Mouse (Mus musculus) hindbrain, postnatal 0 days (tissue): ENCODE measurements around the gene Foxf1. TPM values are rescaled to one million over a fixed set of nuclear protein-coding genes. Genes with fewer than 3 reads are reported as not detected.
A peak's percentile ranks its signal among the peaks of the same experiment; 100 is the strongest.

Source experiments
- ATAC-seq: fragments of 200-750 bp; cut with Nextera tagmentation; 2 replicates; pipeline ENCODE4 v1.8.0; 2017; ENCODE audit warnings: mild to moderate bottlenecking, moderate TSS enrichment, moderate library complexity
- DNase-seq: peaks from one replicate; pipeline ENCODE4 v3.0.0-alpha.2; 2015; ENCODE audit warnings: low spot score
- H3K27ac ChIP-seq: fragments of 300-500 bp; sonication (generic); 2 replicates; pipeline ENCODE4 v1.5.1; 2014; ENCODE audit warnings: mild to moderate bottlenecking
- H3K27me3 ChIP-seq: fragments of 300-500 bp; sonication (generic); 2 replicates; pipeline ENCODE4 v1.6.1; 2014; ENCODE audit warnings: low read length, mixed read lengths; ENCODE audit not compliant: insufficient read depth
- H3K36me3 ChIP-seq: fragments of 300-500 bp; sonication (generic); 2 replicates; pipeline ENCODE4 v1.6.1; 2014; ENCODE audit warnings: low read length, mixed read lengths; ENCODE audit not compliant: insufficient read depth
- H3K4me1 ChIP-seq: fragments of 300-500 bp; sonication (generic); 2 replicates; pipeline ENCODE4 v1.6.1; 2014; ENCODE audit warnings: antibody characterized with exemption, low read length, mixed read lengths; ENCODE audit not compliant: insufficient read depth
- H3K4me2 ChIP-seq: fragments of 300-500 bp; sonication (generic); 2 replicates; pipeline ENCODE4 v1.6.1; 2014; ENCODE audit warnings: low read depth, mild to moderate bottlenecking, low read length, moderate library complexity, mixed read lengths
- H3K4me3 ChIP-seq: fragments of 300-500 bp; sonication (generic); 2 replicates; pipeline ENCODE4 v1.5.1; 2014; ENCODE audit warnings: low read length
- H3K9ac ChIP-seq: fragments of 300-500 bp; sonication (generic); replicated peaks from 2 replicates; pipeline ENCODE4 v1.6.1; 2014; ENCODE audit warnings: mild to moderate bottlenecking, low read length, moderate library complexity, mixed read lengths
- H3K9me3 ChIP-seq: fragments of 300-500 bp; sonication (generic); 2 replicates; pipeline ENCODE4 v1.6.1; 2016; ENCODE audit warnings: low read length, mixed read lengths
- CTCF ChIP-seq: IDR thresholded peaks from 2 replicates; pipeline ENCODE4 v1.5.1; 2016; ENCODE audit warnings: antibody characterized with exemption, control low read depth, low read depth
- WGBS: fragments of 180-500 bp; shearing (Covaris S2); extraction: QIAGEN DNeasy Blood & Tissue Kit; methylation state at CpG from one replicate; pipeline ENCODE4 v1.1.7; 2014; 5-methylcytosine and 5-hydroxymethylcytosine counted together
- polyA plus RNA-seq: library from polyadenylated mRNA; unstranded; fragments of >200 nt; fragmentation: Nextera tagmentation; extraction: Ambion mirVana; gene quantifications from 2 replicates; pipeline ENCODE4 v1.2.1, GENCODE M21; 2015
- total RNA-seq: library from RNA; depleted of rRNA; stranded (reverse); fragments of >200 nt; gene quantifications from 2 replicates; pipeline ENCODE4 v1.2.3, GENCODE M21; 2014

The Foxf1 gene
- total and polyA plus RNA-seq, 2 experiments from 2014 or later = 1.4 to 1.9 TPM

GRCm38 (mm10) chr8:121124547-121125239, 40.5 kb downstream of the Foxf1 start:
- no peak overlapping the region for H3K27ac ChIP-seq
- TF ChIP-seq CTCF = no peak
- no peaks in the 10 kb centered on the region for H3K9me3 ChIP-seq
- H3K9ac ChIP-seq = no peak overlapping the region
- no peak for ATAC-seq
- under 1% methylated on average over 17 of the region's 17 CpGs for WGBS
- H3K36me3 ChIP-seq = no peaks in the 10 kb centered on the region
- H3K4me2 ChIP-seq = no peak overlapping the region; the same call in 1 of the 2 replicates
- H3K4me3 ChIP-seq = no peak overlapping the region
- peaks cover 3% of the 10 kb centered on the region; the same call in 1 of the 2 replicates for H3K4me1 ChIP-seq
- peaks cover 95% of the 10 kb centered on the region for H3K27me3 ChIP-seq
- DNase-seq = no peak

DNA sequence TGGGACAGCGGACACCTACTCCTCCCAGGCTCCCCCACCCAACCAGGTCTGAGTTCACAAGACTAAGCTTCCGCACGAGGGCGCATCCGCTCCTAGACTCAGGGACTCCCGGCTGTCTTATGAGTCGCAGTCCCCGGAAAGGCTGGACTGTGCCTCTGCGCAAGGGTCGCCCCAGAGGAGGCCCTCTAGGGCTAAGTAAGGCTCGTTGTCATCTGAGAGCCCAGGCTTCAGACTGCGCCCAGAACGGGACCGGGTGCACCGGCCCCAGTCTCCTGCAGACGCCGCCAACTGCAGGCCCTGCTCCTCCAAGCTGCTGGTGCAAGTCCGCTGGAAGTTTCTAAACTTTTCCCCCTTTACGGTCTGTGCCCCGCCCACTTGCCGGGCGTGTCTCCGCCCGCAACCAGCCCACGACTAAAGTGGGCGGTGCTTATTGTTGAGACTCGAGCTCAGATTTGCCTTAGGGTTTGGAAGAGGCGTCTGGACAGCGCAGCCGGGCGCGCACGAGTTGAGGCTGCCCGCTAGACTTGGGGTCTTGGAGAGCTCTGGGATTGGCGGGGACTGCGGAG, 41.2 kb downstream of the Foxf1 start:
- TF ChIP-seq CTCF = peak; percentile 61
- WGBS = under 1% methylated on average over 35 of the region's 36 CpGs
- Histone ChIP-seq H3K9me3 (no peaks in the 10 kb centered on the region), H3K27ac (no peak overlapping the region), H3K27me3 (peaks cover 95% of the 10 kb centered on the region), H3K4me1 (peaks cover 3% of the 10 kb centered on the region; the same call in 1 of the 2 replicates), H3K4me3 (peak overlapping the region; percentile 15), H3K36me3 (no peaks in the 10 kb centered on the region), H3K9ac (no peak overlapping the region), H3K4me2 (peak overlapping the region; percentile 39)
- DNase-seq (peak; percentile 85), ATAC-seq (peak; percentile 67; the same call in 1 of the 2 replicates)

DNA sequence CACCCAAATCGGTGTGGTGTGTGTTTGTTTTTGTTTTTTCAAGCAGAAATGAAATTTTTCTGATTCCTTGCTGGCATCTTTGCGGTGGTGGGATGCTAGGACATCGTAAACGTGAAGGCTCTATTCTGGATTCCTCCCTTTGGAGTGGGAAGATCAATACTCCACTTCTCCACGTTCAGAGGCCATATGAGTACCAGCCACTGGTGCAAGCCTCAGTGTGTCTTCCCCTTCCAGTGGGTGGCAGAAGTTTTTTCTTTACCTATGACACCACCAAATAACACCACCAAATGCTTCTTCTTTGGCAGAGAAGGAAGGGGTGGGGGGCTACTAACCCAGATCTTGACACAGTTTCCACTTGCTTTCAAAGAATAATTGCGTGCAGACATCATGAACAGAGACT, 42.0 kb downstream of the Foxf1 start:
- ATAC-seq (no peak), DNase-seq (no peak)
- no peak overlapping the region for H3K4me3 ChIP-seq
- peaks cover 97% of the 10 kb centered on the region for H3K27me3 ChIP-seq
- no peak overlapping the region for H3K27ac ChIP-seq
- WGBS = 5% methylated on average over 6 of the region's 6 CpGs
- peaks cover 3% of the 10 kb centered on the region; the same call in 1 of the 2 replicates for H3K4me1 ChIP-seq
- no peaks in the 10 kb centered on the region for H3K9me3 ChIP-seq
- no peak overlapping the region for H3K9ac ChIP-seq
- 0 out of 2 replicates have a peak overlapping the region, but pooled peaks have one; percentile 39 for H3K4me2 ChIP-seq
- H3K36me3 ChIP-seq = no peaks in the 10 kb centered on the region
- no peak for TF ChIP-seq CTCF

GRCm38 (mm10) chr8:121126694-121127093, 42.5 kb downstream of the Foxf1 start:
- WGBS = 11% methylated on average over 6 of the region's 6 CpGs
- no peak overlapping the region for H3K4me3 ChIP-seq
- no peak for TF ChIP-seq CTCF
- no peaks in the 10 kb centered on the region for H3K9me3 ChIP-seq
- no peaks in the 10 kb centered on the region for H3K36me3 ChIP-seq
- no peak overlapping the region for H3K27ac ChIP-seq
- peaks cover 93% of the 10 kb centered on the region for H3K27me3 ChIP-seq
- no peak overlapping the region for H3K4me2 ChIP-seq
- no peak overlapping the region for H3K9ac ChIP-seq
- no peak for ATAC-seq
- no peak for DNase-seq
- peaks cover 3% of the 10 kb centered on the region; the same call in 1 of the 2 replicates for H3K4me1 ChIP-seq

- DNase-seq (no peak), ATAC-seq (no peak)
- H3K9ac ChIP-seq = no peak overlapping the region
- WGBS = 6% methylated on average over 11 of the region's 11 CpGs
- H3K27me3 ChIP-seq = peaks cover 93% of the 10 kb centered on the region
- no peak overlapping the region for H3K27ac ChIP-seq
- no peak for TF ChIP-seq CTCF
- H3K36me3 ChIP-seq = no peaks in the 10 kb centered on the region
- no peak overlapping the region for H3K4me2 ChIP-seq
- no peaks in the 10 kb centered on the region for H3K9me3 ChIP-seq
- peaks cover 3% of the 10 kb centered on the region; the same call in 1 of the 2 replicates for H3K4me1 ChIP-seq
- H3K4me3 ChIP-seq = no peak overlapping the region
Observed at GRCm38 (mm10) chr8:121127291-121127701, 43.1 kb downstream of the Foxf1 start.

DNA sequence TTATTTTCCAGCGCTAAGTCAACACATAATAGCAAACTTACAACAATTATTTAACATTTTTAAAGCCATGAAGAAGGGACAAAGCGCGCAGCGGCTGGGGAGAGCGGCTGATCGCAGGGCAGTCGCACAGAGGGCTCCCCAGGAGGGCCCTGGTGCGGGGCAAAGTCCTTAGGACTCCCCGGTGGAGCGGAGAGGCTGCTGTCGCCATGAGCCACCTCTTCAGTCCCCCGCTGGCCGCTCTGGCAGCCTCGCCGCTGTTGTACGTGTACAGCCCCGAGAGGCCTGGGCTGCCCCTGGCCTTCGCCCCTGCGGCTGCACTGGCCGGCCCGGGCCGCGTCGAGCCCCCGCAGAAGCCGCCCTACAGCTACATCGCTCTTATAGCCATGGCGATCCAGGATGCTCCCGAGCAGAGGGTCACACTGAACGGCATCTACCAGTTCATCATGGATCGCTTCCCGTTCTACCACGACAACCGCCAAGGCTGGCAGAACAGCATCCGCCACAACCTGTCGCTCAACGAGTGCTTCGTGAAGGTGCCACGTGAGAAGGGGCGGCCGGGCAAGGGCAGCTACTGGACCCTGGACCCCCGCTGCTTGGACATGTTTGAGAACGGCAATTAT, 43.7 kb downstream of the Foxf1 start, which contains the start of gene Foxl1:
TSS of gene Foxl1 (plus strand) at position 185 of the 620 bp plus-strand sequence.
- H3K36me3 ChIP-seq = no peaks in the 10 kb centered on the region
- no peak for TF ChIP-seq CTCF
- peaks cover 93% of the 10 kb centered on the region for H3K27me3 ChIP-seq
- H3K9ac ChIP-seq = no peak within 1 kb of the TSS
- DNase-seq (no peak), ATAC-seq (no peak)
- no peak within 1 kb of the TSS for H3K27ac ChIP-seq
- peaks cover 3% of the 10 kb centered on the region; the same call in 1 of the 2 replicates for H3K4me1 ChIP-seq
- no peaks in the 10 kb centered on the region for H3K9me3 ChIP-seq
- H3K4me3 ChIP-seq = peak within 1 kb of the TSS; percentile 2
- 1% methylated on average over 43 of the region's 43 CpGs for WGBS
- H3K4me2 ChIP-seq = peak within 1 kb of the TSS; percentile 41
